Mouse (Mus musculus) ovary, adult 2 months (tissue): ENCODE measurements around the gene Bcl2a1d. TPM values are rescaled to one million over a fixed set of nuclear protein-coding genes. Genes with fewer than 3 reads are reported as not detected.

Source experiments
- polyA plus RNA-seq: library from polyadenylated mRNA; depleted of rRNA; stranded (reverse); fragments of >200 nt; gene quantifications from 2 replicates; pipeline ENCODE4 v1.2.3, GENCODE M21; 2012; rRNA removed

Bcl2a1d gene
- 0.91 and 1.2 TPM in 2 replicates for polyA plus RNA-seq

DNA sequence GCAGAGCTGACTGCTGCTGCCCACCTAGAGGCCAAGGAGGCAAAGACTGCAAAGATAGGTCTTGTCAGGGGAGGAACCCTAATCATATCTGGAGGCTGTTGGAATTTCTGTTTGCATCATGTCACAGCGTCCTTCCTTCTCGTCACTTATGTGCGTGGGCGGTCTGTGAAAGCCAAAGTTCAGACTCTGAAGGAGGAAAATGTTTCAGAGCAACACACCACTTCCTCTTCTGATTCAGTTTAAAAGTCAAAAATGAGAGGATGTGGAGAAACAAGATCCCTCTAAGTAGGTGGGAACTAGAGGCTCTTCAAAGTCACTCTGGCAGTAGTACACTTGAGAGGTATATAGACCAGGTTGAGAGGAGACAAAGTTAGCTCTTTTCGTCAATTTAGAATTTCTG is at the start of gene Bcl2a1d:
TSS of gene Bcl2a1d (minus strand) at position 187 of the 400 bp plus-strand sequence.

DNA sequence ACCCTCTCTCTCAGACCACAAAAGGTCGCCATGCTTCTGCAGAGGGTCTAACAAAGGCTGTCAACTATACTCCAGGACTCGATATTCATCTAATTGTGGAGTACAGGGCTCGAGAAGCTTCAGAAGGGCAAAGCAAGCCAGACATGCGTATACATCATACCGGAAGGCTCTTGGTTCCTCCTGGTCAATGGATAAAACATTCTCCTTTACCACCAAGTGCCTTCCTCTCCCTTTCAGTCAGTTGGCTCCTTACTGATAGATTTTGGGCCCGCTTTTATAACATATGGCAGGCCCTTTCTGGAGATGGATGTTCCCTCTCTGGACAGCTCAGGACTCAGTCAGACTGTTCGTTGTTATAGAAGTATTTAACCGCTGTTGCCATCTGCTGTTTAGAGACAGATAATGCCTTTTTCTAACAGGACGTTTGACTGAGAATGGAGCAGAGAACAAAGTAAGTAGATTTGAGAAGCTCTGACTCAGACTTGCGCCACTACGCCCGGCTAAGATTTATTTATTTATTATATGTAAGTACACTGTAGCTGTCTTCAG is 11.7 kb downstream of the Bcl2a1d start, which contains the start of gene Mthfsl:
TSS of gene Mthfsl (minus strand) at position 308 of the 549 bp plus-strand sequence.

Other genes with a start within 250 kb of the Bcl2a1d start
- 1.8 and 2.4 TPM in 2 replicates for gene Syncrip, start 249.3 kb downstream of the Bcl2a1d start, polyA plus RNA-seq
- gene Zfp949, start 183.9 kb downstream of the Bcl2a1d start, polyA plus RNA-seq = 2.8 and 3.1 TPM in 2 replicates
- gene Trim43a, start 151.0 kb downstream of the Bcl2a1d start, polyA plus RNA-seq = not detected in 2 replicates
- 4.0 and 8.7 TPM in 2 replicates for gene Mthfsl, start 11.6 kb downstream of the Bcl2a1d start, polyA plus RNA-seq
- gene Trim43c, start 107.2 kb upstream of the Bcl2a1d start, polyA plus RNA-seq = not detected in 2 replicates
- 0.20 and 0.33 TPM in 2 replicates for gene Bcl2a1a, start 225.0 kb upstream of the Bcl2a1d start, polyA plus RNA-seq